Mouse (Mus musculus): ENCODE measurements around the gene Mief1.

GRCm38 (mm10) chr15:80217476-80217875 is 16.3 kb upstream of the Mief1 start:
- TF ChIP-seq CEBPB (IDR thresholded peaks at IDR 0.05; ENCODE audit: insufficient read depth, poor library complexity, severe bottlenecking) (no peak), POLR2A (IDR thresholded peaks at IDR 0.05; ENCODE audit: insufficient read length, low read depth) (no peak)

Data from myocyte (in vitro differentiated cells).